Mouse (Mus musculus): ENCODE measurements around the gene Ak5.

DNA sequence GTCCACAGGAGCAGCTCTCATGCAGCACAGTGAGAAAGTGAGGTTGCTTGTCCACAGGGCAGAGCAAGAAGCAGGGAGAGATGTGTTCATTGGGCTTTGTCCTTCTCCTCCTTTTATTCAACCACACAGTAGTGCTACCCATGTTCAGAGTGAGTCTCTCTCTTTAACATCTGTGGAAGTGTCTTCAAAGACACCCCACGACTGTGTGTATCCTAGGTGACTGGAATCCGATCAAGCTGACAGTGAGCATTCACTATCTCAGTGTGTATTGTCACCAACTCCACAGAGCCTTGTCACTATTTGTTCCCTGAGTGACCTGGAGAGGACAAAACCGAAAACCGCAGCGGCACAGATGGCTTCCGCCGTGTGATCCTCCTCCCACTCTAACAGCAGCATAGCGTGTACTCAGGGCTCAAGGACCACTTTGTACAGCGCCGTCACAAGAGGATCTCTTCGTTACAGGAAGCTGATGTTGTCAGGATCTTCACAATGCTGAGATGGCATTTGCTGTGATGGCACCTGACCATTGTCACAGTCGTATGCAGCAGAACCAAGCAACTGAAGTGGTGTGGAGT, 159.7 kb downstream of the Ak5 start:
- TF ChIP-seq CTCF (IDR thresholded peaks at IDR 0.05; ENCODE audit: control insufficient read depth, insufficient read depth, insufficient replicate concordance, low read depth, low read length) (no peak), POLR2A (IDR thresholded peaks at IDR 0.05; ENCODE audit: control insufficient read depth, low read depth, low read length) (no peak)

All from testis, adult 2 months (tissue).